Mouse (Mus musculus) heart, embryonic 12.5 days (tissue): ENCODE measurements at regions not wholly inside any gene's neighbourhood (a gene's known extent, or its start where the extent isn't known, plus 50 kb on each side); places are given as distances from the start of the nearest gene placed in this dataset.

Source experiments
- ATAC-seq: fragments of 200-750 bp; cut with Nextera tagmentation; 2 replicates; pipeline ENCODE4 v1.8.0; 2017; ENCODE audit warnings: moderate TSS enrichment, moderate library complexity; ENCODE audit not compliant: insufficient number of reproducible peaks, low FRiP score
- H3K27ac ChIP-seq: fragments of 300-500 bp; sonication (generic); 2 replicates; pipeline ENCODE4 v1.5.1; 2016; ENCODE audit warnings: mild to moderate bottlenecking, moderate library complexity; ENCODE audit not compliant: poor library complexity, severe bottlenecking
- H3K27me3 ChIP-seq: fragments of 300-500 bp; sonication (generic); replicated peaks from 2 replicates; pipeline ENCODE4 v1.6.1; 2016; ENCODE audit warnings: mild to moderate bottlenecking, moderate library complexity
- H3K36me3 ChIP-seq: fragments of 300-500 bp; sonication (generic); 2 replicates; pipeline ENCODE4 v1.6.1; 2016; ENCODE audit warnings: mild to moderate bottlenecking, moderate library complexity
- H3K4me1 ChIP-seq: fragments of 300-500 bp; sonication (generic); replicated peaks from 2 replicates; pipeline ENCODE4 v1.6.1; 2016; ENCODE audit warnings: mild to moderate bottlenecking
- H3K4me2 ChIP-seq: fragments of 300-500 bp; sonication (generic); 2 replicates; pipeline ENCODE4 v1.6.1; 2016; ENCODE audit warnings: mild to moderate bottlenecking, moderate library complexity
- H3K4me3 ChIP-seq: fragments of 300-500 bp; sonication (generic); 2 replicates; pipeline ENCODE4 v1.5.1; 2016; ENCODE audit warnings: mild to moderate bottlenecking
- H3K9ac ChIP-seq: fragments of 300-500 bp; sonication (generic); 2 replicates; pipeline ENCODE4 v1.6.1; 2016; ENCODE audit warnings: mild to moderate bottlenecking, moderate library complexity
- H3K9me3 ChIP-seq: fragments of 300-500 bp; sonication (generic); replicated peaks from 2 replicates; pipeline ENCODE4 v1.6.1; 2016; ENCODE audit warnings: mild to moderate bottlenecking, moderate library complexity
- WGBS: fragments of 180-500 bp; shearing (Covaris S2); methylation state at CpG from one replicate; pipeline ENCODE4 v1.1.7; 2016; 5-methylcytosine and 5-hydroxymethylcytosine counted together

GRCm38 (mm10) chr7:133376833-133377484 is 225.0 kb downstream of the Tex36 start:
- WGBS = 48% methylated on average over 8 of the region's 8 CpGs
- no peak for ATAC-seq
- H3K4me1 ChIP-seq = peaks cover 10% of the 10 kb centered on the region; the same call in 1 of the 2 replicates

GRCm38 (mm10) chr7:133372695-133373094 is 229.3 kb downstream of the Tex36 start:
- WGBS = 63% methylated on average over 2 of the region's 2 CpGs
- H3K27ac ChIP-seq = no peak overlapping the region
- ATAC-seq = no peak
- H3K27me3 ChIP-seq = no peaks in the 10 kb centered on the region
- H3K4me2 ChIP-seq = no peak overlapping the region
- peaks cover 9% of the 10 kb centered on the region; the same call in 1 of the 2 replicates for H3K4me1 ChIP-seq
- H3K9me3 ChIP-seq = no peaks in the 10 kb centered on the region
- H3K36me3 ChIP-seq = no peaks in the 10 kb centered on the region
- H3K9ac ChIP-seq = no peak overlapping the region
- no peak overlapping the region for H3K4me3 ChIP-seq

More at GRCm38 (mm10) chr7:133376833-133377484, 225.0 kb downstream of the Tex36 start:
- Histone ChIP-seq H3K9ac (no peak overlapping the region), H3K27ac (no peak overlapping the region), H3K27me3 (no peaks in the 10 kb centered on the region), H3K4me3 (no peak overlapping the region), H3K36me3 (no peaks in the 10 kb centered on the region), H3K4me2 (no peak overlapping the region), H3K9me3 (no peaks in the 10 kb centered on the region)

- ATAC-seq = no peak
- 88% methylated on average over 5 of the region's 5 CpGs for WGBS
- H3K36me3 ChIP-seq = no peaks in the 10 kb centered on the region
- H3K4me2 ChIP-seq = no peak overlapping the region
- no peak overlapping the region for H3K27ac ChIP-seq
- no peaks in the 10 kb centered on the region for H3K27me3 ChIP-seq
- no peaks in the 10 kb centered on the region for H3K4me1 ChIP-seq
- no peaks in the 10 kb centered on the region for H3K9me3 ChIP-seq
- no peak overlapping the region for H3K9ac ChIP-seq
- H3K4me3 ChIP-seq = no peak overlapping the region
Measured at GRCm38 (mm10) chr7:133370542-133370941, 231.4 kb downstream of the Tex36 start.

DNA sequence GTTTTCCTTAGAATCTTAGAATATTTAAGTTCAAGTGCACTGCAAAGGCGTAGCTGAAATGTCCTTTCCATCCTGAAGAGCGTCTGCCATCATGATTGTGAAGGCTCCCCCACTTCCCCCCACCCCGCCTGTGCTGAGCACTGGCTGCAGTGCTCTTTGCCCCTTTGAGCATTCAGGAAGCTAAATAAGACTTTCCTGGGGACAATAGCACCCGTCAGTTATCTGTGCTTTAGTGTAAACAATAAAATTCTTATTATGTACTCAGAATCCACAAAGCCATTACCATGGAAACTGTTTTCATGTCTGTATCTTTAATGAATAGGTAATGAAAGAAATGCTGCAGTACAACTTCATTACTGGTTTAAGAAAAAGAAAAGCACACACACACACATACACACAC is 237.4 kb downstream of the Tex36 start:
- no peaks in the 10 kb centered on the region for H3K9me3 ChIP-seq
- WGBS = 56% methylated on average over 4 of the region's 4 CpGs
- H3K4me3 ChIP-seq = no peak overlapping the region
- no peak overlapping the region for H3K4me2 ChIP-seq
- H3K4me1 ChIP-seq = no peaks in the 10 kb centered on the region
- H3K27me3 ChIP-seq = no peaks in the 10 kb centered on the region
- H3K9ac ChIP-seq = no peak overlapping the region
- ATAC-seq = no peak
- H3K36me3 ChIP-seq = no peaks in the 10 kb centered on the region
- no peak overlapping the region for H3K27ac ChIP-seq

GRCm38 (mm10) chr7:133328717-133329116 is 204.6 kb upstream of the Ctbp2 start:
- WGBS = 50% methylated on average over 3 of the region's 3 CpGs
- peaks cover 3% of the 10 kb centered on the region; the same call in 1 of the 2 replicates for H3K9me3 ChIP-seq
- no peak overlapping the region for H3K27ac ChIP-seq

DNA sequence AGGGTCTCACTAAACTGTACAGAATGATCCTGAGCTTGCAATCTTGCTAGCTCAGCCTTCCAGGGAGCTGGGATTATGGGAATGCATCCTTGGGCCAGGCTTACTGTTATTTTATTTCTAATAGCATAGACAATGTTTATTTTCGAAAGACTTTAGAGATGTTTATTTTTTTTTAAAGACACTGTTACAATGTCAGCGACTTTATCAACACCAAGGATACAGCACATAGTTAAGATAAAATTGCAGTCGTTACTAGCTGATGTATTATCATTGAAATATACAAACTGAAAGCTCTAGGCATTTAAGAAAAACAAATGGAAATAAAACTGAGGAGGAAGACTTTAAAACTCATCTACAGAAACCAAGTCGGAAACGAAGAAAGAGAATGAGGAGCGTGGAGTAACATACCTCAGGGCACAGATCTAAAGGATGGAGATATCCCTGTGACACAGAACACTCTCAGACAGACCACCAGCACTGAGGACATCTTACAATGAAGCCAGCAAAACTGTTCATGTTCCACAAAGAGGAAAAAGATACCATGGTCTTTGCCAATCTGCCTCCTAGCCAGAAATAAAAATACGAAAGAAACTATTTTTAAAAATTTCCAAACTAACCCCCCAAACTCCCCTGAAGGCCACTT is 201.5 kb upstream of the Ctbp2 start:
- 59% methylated on average over 7 of the region's 7 CpGs for WGBS
- Histone ChIP-seq H3K4me3 (no peak overlapping the region), H3K9me3 (peaks cover 3% of the 10 kb centered on the region; the same call in 1 of the 2 replicates), H3K9ac (no peak overlapping the region), H3K4me1 (no peaks in the 10 kb centered on the region), H3K27me3 (no peaks in the 10 kb centered on the region), H3K4me2 (no peak overlapping the region), H3K27ac (no peak overlapping the region), H3K36me3 (no peaks in the 10 kb centered on the region)
- no peak for ATAC-seq

More at GRCm38 (mm10) chr7:133328717-133329116, 204.6 kb upstream of the Ctbp2 start:
- Histone ChIP-seq H3K9ac (no peak overlapping the region), H3K4me2 (no peak overlapping the region), H3K27me3 (no peaks in the 10 kb centered on the region), H3K36me3 (no peaks in the 10 kb centered on the region), H3K4me3 (no peak overlapping the region), H3K4me1 (no peaks in the 10 kb centered on the region)
- peak; percentile 42; the same call in 1 of the 2 replicates for ATAC-seq

DNA sequence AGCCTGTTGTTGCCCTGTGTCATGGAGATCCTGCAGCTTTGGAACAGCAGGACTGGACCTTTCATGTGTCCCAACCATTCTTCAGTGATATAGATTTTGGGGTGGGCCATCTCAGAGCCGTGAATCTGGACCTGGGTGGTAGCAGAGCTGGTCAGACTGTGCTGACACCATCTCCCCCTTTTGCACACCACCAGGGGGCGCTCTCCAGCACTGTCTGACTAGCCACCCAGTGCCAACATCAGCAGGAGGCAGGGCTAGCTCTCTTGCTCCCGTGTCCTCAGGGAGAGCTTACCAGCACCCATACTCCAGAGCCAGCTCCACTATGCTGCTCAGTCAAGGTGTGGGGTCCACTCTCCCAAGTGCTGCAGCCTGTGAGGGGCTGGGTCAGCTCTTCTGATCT is 199.8 kb upstream of the Ctbp2 start:
- H3K9ac ChIP-seq = no peak overlapping the region
- H3K4me1 ChIP-seq = no peaks in the 10 kb centered on the region
- 72% methylated on average over 3 of the region's 3 CpGs for WGBS
- no peaks in the 10 kb centered on the region for H3K36me3 ChIP-seq
- no peaks in the 10 kb centered on the region for H3K27me3 ChIP-seq
- no peak for ATAC-seq
- no peak overlapping the region for H3K4me2 ChIP-seq
- peaks cover 3% of the 10 kb centered on the region; the same call in 1 of the 2 replicates for H3K9me3 ChIP-seq
- H3K4me3 ChIP-seq = no peak overlapping the region
- H3K27ac ChIP-seq = no peak overlapping the region

DNA sequence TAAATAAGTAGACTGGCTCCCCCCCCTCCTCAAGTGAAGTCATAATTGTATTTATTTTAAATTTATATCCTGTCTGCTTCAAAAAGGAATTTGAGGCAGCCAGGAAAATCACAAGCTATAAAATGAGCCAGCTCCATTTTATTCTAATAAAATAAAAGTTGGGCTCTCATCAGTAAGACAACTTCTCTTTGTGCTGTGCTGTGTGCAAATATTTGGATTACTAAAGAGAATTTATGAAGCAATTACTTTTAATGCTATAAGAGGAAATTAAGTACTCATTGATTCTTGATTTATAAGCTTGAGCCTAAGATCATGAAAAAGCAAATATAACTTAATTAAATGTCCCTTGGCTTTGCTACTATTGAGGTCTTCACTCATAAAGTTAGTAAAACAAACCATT is 193.4 kb upstream of the Ctbp2 start:
- H3K36me3 ChIP-seq = no peaks in the 10 kb centered on the region
- H3K4me2 ChIP-seq = no peak overlapping the region
- H3K4me1 ChIP-seq = peaks cover 20% of the 10 kb centered on the region
- no peak overlapping the region for H3K9ac ChIP-seq
- ATAC-seq = no peak
- H3K9me3 ChIP-seq = peaks cover 11% of the 10 kb centered on the region
- no peak overlapping the region for H3K4me3 ChIP-seq
- H3K27ac ChIP-seq = no peak overlapping the region
- H3K27me3 ChIP-seq = no peaks in the 10 kb centered on the region; the same call in 1 of the 2 replicates

GRCm38 (mm10) chr7:133316701-133317475 is 192.7 kb upstream of the Ctbp2 start:
- Histone ChIP-seq H3K9ac (no peak overlapping the region), H3K4me3 (no peak overlapping the region), H3K27me3 (no peaks in the 10 kb centered on the region; the same call in 1 of the 2 replicates), H3K4me1 (peaks cover 23% of the 10 kb centered on the region), H3K27ac (no peak overlapping the region), H3K36me3 (no peaks in the 10 kb centered on the region), H3K9me3 (peaks cover 15% of the 10 kb centered on the region), H3K4me2 (no peak overlapping the region)
- no peak for ATAC-seq
- WGBS = 61% methylated on average over 9 of the region's 9 CpGs

- no peak overlapping the region for H3K9ac ChIP-seq
- 21% methylated on average over 10 of the region's 10 CpGs for WGBS
Measured at GRCm38 (mm10) chr7:133315197-133316029, 191.3 kb upstream of the Ctbp2 start.

More at GRCm38 (mm10) chr7:133315197-133316029, 191.3 kb upstream of the Ctbp2 start:
- Histone ChIP-seq H3K27ac (peak overlapping the region; percentile 55; the same call in 1 of the 2 replicates), H3K36me3 (no peaks in the 10 kb centered on the region), H3K4me1 (peaks cover 23% of the 10 kb centered on the region), H3K27me3 (no peaks in the 10 kb centered on the region; the same call in 1 of the 2 replicates), H3K4me3 (no peak overlapping the region), H3K9me3 (peaks cover 15% of the 10 kb centered on the region), H3K4me2 (peak overlapping the region; percentile 31)
- ATAC-seq = peak; percentile 78
